Mouse (Mus musculus) left cerebral cortex, postnatal 25 days (tissue): ENCODE measurements at regions not wholly inside any gene's neighbourhood (a gene's known extent, or its start where the extent isn't known, plus 50 kb on each side); places are given as distances from the start of the nearest gene placed in this dataset.

ENCODE experiments used
- DNase-seq, 2 experiments: peaks; one replicate each; pipeline ENCODE4 v3.0.0; 2022; ENCODE audit warnings: low spot score in 2 of 2, mixed read lengths in 1 of 2
- intact Hi-C: fragments of 180-260 bp; cut with DNase I; formaldehyde crosslinking; loops from one replicate; pipeline ENCODE4 v1.15.1; 2025

DNA sequence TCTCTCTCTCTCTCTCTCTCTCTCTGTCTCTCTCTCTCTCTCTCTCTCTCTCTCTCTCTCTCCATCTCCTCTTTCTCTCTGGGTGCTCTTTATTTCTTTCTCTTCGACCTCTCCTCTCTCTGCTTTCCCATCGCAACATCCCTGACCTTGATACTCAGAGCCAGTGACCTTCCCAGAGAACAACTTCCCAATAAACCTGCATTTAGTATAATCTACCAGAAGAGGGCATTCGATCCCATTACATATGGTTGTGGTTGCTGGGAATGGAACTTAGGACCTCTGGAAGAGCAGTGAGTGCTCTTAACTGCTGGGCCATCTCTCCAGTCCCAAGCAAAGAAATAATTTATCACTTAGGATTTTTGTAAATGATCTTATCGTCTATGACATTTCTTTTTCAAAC is 127.2 kb upstream of the Slc4a7 start:
- intact Hi-C loops, result no loop called here
- DNase-seq, result no peak

DNA sequence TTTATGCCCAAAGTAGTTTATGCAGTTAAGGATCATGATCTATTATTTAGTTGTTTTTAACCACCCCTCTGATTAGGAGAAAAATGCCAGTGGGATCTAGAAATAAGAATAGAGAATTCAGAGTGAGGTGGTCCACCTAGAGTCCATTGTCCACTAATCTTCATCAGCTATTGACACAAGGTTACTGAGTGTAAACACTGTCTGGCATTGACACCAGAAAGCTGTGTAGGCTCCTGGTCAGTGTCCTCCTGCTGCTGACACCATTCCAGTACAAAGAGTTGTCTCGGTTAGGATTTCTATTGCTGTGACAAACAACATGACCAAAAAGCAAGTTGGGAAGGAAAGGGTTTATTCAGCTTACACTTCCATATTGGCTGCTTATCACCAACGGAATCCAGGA is 110.1 kb upstream of the Slc4a7 start:
- no peak for DNase-seq
- intact Hi-C loops, result no loop called here

DNA sequence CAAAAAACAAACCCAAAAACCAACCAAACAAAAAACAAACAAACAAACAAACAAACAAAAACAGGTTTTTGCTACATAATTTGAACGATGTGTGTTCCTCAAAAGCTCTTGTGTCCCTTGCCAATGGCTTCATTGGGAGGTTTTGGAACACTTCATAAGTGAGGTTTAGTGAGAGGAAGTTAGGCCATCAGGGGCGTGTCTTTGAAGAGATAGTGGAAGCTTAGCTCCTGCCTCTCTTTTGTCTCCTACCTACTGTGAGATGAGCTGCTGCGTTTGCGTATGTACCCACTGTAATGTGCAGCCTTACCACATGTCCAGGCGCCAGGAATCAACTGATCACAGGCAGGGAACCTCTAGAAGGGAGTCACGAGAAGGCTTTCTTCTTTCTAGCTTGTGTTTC is 107.3 kb upstream of the Slc4a7 start:
- DNase-seq, result no peak
- intact Hi-C loops, result no loop called here

DNA sequence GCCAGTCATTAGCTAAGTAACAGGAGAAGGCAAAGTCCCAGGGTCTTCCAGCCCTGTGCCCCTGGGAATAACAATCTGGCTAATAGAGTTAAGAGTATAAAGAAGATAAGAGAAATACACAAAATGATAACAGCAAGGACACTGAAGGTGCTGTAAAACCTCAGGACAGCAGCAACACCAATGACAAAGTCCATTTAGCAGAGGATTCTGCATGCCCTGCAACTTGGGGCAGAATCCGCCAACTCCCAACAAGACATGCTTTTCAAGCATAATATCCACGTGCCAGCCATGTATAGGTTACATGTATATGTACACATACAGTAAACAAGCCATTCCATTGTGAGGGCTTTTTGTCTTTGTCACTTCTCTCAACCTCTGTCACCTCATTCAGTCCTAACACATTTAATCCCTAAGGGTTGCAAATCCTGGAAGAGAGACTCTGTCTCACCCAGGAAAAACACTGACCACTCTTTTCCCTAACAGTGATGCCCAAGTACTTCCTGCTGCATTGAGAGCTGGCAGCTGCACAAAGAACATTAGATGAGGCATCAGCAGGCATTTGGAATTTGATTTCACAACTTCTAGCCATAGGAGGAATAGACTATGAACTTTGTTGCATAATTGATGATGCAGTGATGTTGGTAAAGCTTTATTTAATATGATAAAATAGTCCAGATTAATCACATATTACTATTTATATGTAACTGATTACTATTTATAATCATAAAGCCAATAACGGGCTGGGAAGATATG is 105.8 kb upstream of the Slc4a7 start:
- intact Hi-C loops, result no loop called here
- no peak for DNase-seq

DNA sequence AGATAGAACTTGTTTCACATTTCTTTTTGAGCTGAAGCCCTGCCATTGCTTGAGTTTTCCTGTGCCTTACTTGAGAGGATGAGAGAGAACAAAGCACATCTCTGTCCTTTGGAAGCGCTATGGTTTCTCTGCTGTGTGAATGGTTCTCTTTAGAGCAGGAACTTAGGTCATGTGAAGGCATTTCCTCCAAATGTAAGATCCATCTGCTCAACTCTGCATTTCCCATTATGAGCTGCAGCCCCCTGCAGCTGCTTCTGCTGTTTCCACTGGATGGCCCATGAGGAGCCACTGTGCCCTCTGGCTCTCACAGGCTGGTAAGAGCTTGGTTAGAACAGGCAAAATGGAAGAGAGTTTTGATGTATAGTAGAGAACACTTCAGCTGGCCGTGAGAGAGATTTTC is 102.5 kb upstream of the Slc4a7 start:
- DNase-seq, result no peak
- intact Hi-C loops, result no loop called here

DNA sequence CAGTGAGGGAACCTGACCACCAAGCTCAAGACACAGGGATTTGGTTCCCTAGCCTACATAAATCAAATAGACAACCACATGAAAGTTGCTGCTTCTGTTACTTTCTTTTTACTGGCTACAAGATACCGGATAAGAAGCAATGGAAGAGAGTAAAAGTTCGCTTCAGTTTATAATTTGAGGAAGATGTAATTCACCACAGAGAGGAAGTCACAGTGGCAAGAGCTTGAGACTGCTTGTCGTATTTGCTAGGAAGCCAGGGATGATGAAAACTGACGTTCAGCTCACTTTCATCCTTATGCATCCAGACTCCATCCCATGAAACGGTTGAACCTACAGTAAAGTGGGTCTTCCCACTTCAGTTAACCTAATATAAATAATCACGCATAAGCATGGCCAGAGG is 102.1 kb upstream of the Slc4a7 start:
- intact Hi-C loops, result no loop called here

DNA sequence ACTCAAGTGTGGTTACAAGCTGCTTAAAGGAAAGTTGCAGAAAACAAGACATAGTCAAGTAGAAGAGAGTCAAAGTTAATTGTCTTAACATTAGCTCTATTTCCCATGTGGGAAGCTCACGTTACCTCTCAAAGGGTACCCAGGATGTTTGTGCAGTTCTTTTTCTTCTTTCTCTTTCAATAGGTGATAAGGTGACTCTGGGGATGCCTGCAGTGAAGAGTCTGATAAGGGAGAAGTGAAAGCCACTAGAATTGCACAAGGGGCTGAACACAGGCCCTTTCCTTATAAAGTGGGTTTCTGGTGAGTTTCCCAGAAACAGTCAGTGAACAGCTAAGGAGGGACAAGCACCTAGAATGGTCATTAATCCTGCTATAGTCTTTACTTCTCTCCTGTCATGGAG is 98.6 kb upstream of the Slc4a7 start:
- no peak for DNase-seq
- intact Hi-C loops, result no loop called here

More for the DNA sequence above, 102.1 kb upstream of the Slc4a7 start:
- DNase-seq, result no peak

DNA sequence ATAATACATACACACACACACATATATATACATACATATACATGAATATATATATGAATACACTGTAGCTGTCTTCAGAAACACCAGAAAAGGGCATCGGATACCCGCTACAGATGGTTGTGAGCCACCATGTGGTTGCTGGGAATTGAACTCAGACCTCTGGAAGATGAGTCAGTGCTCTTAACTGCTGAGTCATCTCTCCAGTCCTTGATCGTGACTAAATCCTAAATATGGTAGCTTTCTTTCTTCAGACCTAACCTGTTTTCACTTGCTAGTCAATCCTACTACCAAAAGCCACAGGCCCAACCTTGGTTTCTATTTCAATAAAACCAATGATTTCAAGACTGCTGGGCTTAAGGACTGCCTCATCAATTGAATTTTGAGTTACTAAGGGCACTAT is 95.0 kb upstream of the Slc4a7 start:
- intact Hi-C loops, result no loop called here
- DNase-seq, result no peak

DNA sequence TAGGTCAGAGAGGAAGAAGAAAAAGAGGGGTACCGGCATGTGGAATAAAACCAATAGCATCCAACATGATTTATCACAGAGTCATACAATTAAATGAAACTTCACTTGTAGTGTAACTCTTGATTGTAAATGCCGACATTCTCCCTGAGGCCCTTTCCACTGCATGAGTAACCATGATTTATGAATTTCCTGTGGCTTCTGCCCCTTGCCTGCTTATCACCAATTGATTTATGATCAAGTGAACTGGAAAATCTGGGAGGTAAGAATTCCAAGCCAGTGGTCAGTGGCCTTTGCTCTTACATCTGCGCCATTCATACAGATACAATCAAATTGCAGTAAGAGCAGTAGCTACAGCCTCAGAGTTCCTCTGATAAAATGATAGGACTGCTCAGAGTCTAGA is 89.8 kb upstream of the Slc4a7 start:
- intact Hi-C loops, result no loop called here
- no peak for DNase-seq

DNA sequence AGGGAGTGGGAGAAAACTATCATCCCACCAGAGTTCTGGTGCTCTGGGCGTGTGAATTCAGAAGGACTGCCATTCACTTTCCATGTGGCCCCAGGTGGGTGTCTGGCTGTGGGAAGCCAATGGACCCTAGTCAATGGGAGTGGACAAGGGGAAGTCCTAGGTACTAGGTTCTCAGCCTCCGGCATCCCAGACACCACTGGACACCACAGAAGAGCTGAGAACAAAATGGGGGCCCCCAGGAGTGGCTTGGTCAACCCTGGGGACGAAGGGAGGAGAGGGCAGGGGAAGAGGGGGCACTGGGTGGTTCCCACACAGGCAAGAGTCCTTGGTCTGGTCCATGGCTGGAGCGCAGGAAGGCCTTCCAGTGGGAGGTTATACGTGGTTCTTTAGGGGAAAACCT is 81.8 kb upstream of the Slc4a7 start:
- DNase-seq, result no peak
- intact Hi-C loops, result no loop called here

DNA sequence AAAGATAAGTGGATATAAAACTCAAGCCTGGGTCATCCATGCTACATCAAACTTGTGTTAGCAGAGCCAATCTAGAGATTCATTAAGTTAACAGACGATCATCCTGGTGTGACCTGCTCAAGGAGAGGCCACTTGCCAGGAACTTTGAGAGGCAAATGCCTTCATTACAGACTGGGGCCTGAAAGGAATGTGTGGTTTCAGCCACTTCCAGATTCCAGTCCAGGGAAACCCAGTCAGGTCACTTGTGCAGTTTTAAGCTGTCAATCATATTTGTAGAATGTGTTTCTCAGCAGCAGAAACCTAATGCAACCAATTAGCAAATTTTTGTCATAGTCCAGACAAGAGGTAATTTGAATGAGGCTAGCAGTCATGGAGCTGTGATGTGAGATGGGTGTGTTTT is 73.4 kb upstream of the Slc4a7 start:
- intact Hi-C loops, result no loop called here
- DNase-seq, result no peak

DNA sequence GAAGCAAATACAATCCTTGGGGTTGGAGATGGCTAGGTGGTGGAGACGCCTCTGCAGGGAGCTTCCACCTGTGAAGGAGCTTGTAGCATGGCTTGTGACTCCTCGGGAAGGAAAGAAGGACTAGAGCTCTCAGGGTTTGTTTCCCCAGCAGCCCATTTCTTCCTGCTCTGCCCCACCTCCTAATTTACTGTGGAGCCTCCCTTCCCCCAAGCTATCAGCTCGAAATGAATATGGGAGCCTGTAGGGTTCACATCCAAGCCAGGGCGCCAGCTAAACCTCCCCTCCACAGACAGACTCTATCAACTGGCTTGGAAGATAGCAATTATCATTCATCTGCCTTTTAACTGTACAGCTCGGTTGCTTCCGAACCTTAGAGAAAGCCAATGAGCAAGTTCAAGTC is 70.3 kb upstream of the Slc4a7 start:
- DNase-seq, result no peak
- intact Hi-C loops, result loop anchor here (5.0 kb wide), 1 partner anchor 71 kb away; the partner anchor contains the start of gene Slc4a7

DNA sequence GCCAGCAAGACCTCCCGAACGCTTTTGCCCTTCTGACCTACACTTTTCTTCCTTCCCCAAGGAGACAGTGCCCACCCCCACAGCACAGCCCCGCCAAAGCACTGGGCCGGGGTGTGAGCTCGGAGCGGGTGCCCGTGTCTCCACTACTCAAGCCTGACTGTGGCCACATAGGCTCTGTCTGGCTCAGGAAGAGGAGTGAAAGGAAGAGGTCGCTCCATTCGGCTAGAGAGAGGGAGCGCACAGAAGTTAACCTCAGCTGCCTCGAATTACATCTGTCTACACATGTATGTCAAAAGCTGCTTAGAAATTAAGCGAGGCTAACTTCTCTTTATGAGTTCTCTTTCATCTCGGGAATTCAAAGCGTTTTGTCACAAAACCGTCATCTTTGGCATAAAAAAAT is 69.6 kb upstream of the Slc4a7 start:
- intact Hi-C loops, result loop anchor here (5.0 kb wide), 1 partner anchor 70 kb away; the partner anchor contains the start of gene Slc4a7
- peak; percentile 7 to 8 for DNase-seq

DNA sequence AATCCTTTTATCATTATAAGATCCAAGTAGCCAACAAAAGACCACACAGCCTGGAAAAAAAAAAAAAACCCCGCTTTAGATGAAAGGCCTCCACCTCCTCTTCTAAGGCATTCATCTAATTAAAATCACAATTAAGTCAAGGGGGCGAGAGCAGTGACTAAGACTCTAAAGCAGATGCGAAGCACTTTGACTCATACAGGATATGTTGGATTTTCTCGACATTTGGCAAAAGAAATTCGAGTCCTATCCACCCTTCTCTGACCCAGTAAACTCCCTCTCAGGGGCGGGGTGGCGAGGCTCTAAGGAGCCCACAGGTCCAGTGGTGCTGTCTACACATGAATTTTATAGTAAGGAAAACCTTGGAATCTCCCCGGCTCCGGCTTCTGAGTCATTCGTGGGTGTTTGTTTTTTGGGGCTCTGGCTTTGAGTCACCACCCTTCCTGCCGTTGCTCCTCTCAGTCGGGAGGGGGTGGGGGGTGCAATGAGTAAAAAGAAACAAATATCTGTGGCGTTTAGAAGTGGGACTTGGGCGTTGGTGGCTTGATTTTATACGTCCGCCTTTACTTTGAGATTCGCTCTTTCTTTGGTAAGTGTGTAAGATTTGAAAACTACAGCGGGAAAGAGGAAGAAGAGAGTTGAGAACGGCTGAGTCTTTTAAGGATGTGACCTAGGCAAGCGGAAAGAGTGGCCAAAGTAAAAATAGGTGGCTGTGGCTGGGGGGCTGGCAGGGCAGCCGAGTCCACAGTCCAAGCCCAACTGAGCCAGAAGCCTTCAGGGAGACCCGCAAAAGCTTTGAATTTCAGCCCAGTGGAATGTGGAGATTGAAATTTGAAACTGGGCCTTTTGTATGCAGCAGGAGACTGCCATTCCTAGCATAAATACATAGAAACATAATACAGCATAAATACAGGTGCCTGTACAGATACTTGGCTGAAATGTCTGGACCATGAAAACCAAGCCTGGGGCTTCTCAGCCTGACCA is 68.8 kb upstream of the Slc4a7 start:
- peak; percentile 45 to 88 for DNase-seq
- intact Hi-C loops, result loop anchor here (5.0 kb wide), 1 partner anchor 69 kb away; the partner anchor contains the start of gene Slc4a7

DNA sequence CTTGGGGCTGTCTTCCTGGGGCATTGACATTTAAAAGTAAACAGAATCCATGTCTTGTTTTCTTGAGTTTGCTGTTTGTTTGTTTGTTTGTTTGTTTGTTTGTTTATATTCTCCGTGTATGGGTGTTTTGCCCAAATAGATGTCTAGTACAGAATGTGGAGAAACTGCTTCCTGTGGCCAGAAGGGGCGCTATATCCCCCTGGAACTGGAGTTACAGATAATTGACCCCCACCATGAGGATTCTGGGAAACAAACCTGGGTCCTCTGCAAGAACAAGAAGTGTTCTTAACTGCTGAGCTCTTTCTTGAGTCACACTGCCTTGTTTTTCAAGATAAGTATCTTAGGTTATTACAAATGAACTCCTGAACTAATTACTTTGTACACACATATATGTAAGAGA is 68.1 kb upstream of the Slc4a7 start:
- intact Hi-C loops, result loop anchor here (5.0 kb wide), 1 partner anchor 68 kb away; the partner anchor contains the start of gene Slc4a7
- DNase-seq, result no peak

DNA sequence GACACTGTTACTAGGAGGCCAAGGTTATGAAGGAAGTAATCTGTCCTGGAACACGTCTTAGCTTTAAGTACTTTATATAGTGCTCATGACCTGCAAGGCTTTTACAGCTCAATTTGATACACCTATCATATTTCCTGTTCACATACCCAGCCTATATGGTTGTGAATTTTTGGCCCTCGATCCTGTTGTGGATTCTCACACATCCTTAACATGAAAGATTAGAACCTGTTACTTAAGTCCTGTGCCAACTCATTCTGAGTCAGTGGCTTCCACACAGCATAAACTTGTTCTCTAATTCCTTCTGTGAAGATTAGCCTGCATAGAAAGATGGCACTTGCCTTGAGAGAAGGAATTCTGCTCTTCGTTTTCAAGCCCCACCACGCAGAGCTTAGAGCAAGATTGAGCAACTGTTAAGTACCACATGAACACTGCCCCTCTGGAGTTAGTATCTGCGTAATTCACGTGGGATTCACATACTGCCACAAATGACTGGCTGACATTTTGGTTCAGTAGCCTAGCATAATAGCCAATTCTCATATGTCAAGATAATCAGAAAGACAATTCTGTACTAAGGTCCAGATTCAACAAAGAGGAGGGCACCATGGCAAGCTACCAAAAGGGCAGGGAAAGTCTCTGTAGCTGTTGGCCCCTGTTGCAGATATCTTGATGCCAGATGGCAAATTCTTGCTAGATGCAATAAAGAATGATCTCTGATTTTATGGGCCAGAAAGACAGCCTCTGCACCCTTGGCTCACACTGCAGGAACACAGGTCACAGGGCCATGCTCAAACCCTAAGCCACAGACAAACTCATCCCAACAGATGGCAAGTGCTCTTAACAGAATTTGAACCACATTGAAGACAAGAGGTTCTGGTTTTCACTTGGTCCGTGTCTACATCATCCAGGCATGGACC is 62.7 kb upstream of the Slc4a7 start:
- peak in 1 of 2 experiments; percentile 6 for DNase-seq
- intact Hi-C loops, result loop anchor here (5.0 kb wide), 1 partner anchor 43 kb away; no protein-coding TSS in a partner anchor

DNA sequence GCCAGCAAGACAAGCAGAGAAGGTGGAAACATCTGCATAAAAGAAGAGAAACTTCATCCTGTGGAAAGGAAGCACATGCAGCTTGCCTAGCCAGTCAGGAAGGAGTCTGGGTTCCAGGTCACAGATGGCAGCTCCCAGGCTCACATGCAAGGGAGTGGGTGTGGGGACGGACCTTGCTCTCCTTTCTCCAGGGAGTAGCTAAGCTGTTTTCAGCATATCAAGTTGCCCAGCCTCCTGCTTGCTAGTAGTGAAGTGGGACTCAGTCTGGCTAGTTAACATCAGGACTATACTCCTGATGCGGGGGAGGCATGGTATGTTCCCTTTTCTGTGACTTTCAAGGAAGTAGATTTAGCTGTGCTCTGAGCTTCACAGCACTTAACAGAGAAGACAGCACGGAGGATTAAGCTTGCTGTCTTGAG is 62.0 kb upstream of the Slc4a7 start:
- intact Hi-C loops, result no loop called here
- DNase-seq, result peak in 1 of 2 experiments; percentile 43

DNA sequence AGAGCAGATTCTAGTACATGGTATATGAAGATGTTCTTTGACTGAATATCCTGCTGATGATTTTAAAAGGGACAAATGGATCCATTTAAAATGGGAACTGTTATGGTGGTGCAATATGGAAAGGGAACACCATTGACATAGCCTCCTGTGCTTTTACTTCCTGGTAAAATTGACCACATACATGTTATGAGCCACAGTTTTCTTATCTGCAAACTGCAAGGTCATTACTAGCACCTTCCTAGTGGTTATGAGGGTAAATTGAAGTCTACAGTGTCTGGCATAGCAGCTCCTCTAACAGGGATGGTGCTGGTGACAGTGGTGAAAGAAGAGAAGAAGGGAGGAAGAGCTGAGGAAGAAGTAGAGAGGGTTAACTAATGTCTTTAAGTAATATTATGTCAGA is 61.5 kb upstream of the Slc4a7 start:
- DNase-seq, result no peak
- intact Hi-C loops, result no loop called here

DNA sequence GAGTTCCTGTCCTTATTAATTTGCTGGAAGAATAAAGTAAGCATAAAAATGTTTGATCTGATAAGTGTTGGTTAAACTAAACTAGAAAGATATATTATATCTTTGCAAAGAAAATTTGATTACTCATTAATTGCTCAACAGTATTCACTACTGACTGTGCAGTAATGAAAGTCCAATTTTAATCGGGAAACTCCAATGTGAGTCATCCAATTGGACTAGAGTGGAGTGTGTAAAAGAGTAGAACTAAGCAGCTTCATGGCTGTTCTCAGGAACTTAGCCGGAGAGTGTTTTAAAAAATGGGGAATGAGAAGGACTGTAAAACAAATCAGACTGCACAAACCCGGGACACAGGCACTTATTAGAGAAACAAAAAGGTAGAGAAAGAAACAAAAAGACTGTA is 58.5 kb upstream of the Slc4a7 start:
- intact Hi-C loops, result no loop called here

DNA sequence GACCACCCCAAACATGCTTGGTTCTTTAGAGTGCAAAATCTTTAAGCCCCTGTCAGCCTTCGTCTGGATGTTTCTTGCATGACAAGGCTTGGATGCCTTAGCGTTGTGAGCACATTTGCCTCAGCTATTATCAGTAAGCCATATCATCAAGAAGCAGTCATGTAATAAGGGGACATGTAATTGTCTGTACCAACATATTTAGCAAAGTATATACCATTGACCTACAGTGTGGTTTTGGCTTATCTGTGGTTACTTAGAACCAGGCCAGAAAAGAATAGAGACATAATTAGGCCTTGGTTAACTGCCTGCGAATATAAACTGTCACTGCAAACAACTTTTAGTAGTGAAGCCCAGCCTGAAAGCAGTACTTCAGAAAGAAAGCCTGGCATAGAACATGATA is 57.0 kb upstream of the Slc4a7 start:
- DNase-seq, result no peak
- intact Hi-C loops, result no loop called here

More for the DNA sequence above, 58.5 kb upstream of the Slc4a7 start:
- DNase-seq, result no peak
